Mouse (Mus musculus) kidney, adult 11 months (tissue): ENCODE measurements at regions not wholly inside any gene's neighbourhood (a gene's known extent, or its start where the extent isn't known, plus 50 kb on each side); places are given as distances from the start of the nearest gene placed in this dataset.

Experiments used
- DNase-seq: peaks from one replicate; pipeline ENCODE4 v3.0.0; 2022

DNA sequence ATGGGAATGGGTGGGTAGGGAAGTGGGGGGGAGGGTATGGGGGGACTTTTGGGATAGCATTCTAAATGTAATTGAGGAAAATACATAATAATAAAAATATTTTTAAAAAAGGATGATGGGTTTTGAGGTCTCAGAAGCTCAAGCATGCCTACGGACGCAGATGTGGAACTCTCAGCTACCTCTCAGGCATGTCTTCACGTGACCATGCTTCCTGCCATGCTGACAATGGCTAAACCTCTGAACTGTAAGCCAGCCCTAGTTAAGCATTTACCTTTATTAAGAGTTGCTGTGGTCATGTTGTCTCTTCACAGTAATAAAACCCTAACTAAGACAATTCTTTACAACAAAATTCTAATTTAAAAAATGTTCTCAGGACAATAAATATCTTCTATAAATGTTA lies 80.0 kb downstream of the Tex36 start:
- peak; percentile 14 for DNase-seq

DNA sequence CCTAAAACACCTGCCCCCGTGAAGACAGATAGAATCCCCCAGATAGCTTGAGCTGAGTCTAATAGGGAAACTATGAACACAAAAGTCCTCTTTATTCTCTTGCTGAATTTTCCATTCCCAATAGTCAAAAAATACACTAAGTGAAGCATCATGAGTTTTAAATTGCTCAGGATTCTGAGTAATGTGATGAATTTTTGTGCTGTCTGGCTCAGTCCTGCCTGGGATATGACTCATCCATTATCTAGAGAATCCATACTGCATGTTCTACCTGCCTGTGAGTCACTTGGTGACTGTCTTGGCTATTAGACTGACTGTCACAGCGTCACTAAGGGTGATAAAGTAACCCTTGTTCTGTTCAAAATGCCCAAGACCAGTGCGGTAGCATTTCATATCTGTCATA lies 83.0 kb downstream of the Tex36 start:
- DNase-seq = no peak

DNA sequence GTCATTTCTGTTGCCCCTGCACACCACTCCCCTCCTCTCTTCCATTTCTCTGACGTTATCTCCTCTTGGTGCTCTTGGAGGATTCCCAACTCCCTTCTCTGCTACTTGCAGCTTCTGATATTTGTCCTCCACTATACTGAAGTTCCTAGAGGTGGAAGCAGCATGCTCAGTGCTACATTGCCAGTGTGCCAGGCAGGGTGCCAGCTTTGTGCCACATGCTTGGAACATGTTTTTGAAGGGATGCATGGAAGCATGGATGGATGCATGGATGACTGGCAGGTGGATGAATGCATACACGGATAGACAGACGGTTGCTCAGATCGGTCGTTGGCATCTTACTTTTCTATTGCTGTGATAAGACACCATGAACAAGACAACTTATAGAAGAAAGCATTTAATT lies 84.4 kb downstream of the Tex36 start:
- DNase-seq = no peak

DNA sequence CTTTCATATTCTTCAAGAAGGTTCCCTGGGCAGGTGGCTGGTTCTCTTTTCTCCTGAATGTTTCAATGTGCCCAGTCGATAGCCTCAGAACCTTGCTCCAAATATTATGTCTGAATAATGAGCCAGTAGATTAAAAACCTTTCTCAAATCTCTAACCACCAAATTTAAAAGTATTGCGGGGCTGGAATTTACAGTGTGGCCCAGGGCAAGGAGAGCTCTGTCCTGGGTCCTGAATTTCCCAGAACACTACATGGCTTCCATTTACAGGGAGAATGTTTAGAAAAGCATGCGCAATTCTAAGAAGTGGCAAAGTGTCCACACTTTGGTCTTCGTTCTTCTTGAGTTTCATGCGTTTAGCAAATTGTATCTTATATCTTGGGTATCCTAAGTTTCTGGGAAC lies 91.0 kb downstream of the Tex36 start:
- DNase-seq = no peak

DNA sequence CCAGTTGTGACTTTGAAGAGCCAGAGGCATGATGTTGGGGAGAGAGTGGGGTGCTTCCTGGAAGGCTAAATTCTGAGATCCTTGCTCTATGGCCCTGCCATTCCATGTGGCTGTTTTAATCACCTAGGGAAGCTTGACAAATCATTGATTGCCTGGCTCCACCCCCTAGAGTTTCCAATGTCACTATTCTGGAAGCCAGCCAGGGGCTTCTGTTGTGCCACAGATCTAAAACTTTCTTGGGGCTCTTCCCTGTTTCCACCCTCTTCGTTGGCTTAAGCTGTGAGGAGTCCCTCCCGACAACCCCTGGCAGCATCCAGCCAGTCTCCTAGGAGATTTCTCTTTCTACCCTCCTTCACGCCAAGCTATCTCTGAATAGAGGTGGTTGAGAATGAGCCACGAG lies 92.5 kb downstream of the Tex36 start:
- no peak for DNase-seq

DNA sequence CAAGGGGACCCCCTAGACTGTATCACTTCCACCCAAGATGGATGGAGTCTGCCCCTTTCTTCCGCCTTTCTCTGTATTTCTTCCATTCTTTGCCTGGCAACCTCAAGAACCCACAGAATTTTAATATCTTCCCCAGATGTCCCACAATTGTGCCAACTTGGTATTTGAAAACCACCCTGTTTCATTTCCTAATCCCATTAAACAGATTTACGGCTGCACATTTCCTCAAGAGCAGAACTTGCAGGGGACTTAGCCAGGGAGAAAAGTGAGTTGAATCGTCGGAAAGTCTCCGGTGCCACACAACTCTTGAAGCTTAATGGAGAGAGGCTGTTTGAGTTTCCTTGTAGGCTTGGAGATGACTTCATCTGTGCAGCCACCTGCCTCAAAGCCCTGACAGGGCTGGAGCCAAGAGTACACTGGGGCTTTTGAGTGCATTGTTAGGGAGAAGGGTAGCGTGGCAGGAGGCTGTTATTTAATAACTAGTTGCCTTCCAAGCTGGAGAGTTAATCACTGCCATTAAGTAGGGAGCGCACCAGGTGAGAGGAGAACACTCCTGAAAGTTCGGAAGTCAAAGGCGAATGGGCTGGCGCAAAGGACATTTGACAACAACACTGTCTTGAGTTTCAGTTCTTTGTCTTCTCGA lies 93.5 kb downstream of the Tex36 start:
- DNase-seq = peak; percentile 35

DNA sequence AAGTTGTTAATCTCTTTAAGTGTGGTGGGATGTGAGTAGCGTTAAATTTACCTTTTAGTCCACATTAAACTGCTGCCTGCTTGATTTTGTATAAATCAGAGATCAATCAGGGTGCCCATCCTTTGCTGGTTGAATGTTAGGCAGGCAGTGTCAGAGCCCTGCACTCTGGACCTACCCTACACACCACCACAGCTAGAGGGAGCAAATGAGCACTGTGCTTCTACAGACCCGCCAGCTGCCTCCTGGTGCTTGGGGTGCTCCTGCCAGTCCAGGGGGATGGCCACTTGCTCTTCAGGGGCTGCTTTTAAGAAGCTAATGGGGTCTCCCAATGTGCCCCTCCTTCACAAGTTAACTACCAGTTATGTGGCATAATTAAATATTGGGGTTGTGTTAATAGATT lies 96.3 kb downstream of the Tex36 start:
- DNase-seq = no peak

DNA sequence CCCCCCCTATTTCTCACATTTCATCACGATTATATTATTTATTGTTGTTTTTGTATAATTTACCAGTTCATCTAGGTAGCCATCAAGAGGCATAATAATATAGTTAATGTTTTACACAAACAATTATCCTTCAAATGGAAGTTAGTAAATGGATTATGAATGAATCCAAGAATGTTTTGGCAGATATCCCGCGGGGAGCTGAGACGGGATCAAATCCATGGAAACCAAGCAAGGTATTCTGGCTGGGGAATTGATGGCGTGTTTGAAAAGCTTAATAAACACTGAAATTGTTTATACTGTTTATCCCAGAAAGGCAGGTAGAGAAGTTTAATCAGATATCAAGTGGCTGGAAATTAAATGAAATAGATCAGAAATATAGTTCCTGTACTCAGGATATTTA lies 98.0 kb downstream of the Tex36 start:
- DNase-seq = no peak

DNA sequence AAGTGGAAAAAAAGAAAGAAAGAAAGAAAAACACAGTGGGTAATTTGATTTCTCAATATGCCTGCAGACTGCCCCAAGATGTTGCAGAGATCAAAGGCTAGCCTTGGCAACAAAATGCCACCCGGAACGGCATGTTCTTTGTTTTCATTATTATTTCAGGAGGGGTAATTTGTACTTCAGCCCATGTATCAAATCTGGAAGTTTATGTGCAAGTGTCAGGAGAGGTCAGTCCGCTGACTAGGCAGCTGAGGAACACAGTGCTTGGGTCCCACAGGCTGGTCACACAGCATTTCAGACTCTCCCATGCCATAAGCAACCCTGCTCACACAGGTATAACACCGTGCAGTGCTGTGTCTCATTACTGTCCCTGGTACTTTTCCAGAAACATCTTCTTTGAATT lies 99.2 kb downstream of the Tex36 start:
- no peak for DNase-seq

DNA sequence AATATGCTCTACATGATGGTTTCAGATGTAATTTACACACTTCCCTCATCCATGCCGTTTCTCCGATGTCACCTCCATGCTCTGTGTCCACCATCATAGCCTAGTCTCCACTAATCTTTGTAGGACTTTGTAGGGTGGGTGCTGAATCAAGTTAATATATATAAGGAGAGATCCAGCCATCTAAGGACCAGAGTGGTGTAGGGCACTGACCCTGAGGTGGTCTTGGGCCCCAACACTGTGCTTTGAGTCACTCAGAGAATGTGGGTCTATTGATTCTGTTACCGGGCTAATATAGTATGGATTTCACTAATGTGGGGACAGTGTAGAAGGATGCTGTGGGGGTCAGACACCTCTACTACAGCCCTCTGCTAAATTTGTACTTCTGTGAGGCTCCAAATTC lies 104.4 kb downstream of the Tex36 start:
- no peak for DNase-seq

DNA sequence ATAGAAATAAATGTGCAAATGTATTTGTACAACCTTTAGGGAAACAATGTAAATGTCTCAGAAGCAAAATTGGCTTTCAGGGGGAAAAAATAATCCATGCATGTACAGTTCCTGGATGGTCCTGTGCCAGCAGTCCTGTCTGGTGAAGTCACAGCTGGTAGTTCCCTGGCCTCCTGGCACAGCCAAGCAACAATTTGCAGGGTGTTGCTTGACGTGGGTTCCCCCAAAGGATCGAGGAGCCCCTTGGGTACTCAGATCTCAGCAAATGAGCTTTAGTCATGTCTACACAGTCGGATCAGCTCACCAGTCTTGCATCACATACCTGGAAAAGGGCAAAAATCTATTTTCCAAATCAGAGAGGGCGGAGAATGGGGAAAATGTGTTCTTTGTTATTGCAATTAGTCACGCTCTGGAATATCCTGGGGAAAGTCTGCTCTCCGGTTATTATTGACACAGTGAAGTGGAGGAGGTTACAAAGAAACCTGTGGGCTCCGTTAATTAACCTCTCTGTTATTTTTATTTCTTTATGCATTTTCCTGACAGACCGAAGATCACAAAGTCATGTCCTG lies 106.9 kb downstream of the Tex36 start:
- DNase-seq = no peak

DNA sequence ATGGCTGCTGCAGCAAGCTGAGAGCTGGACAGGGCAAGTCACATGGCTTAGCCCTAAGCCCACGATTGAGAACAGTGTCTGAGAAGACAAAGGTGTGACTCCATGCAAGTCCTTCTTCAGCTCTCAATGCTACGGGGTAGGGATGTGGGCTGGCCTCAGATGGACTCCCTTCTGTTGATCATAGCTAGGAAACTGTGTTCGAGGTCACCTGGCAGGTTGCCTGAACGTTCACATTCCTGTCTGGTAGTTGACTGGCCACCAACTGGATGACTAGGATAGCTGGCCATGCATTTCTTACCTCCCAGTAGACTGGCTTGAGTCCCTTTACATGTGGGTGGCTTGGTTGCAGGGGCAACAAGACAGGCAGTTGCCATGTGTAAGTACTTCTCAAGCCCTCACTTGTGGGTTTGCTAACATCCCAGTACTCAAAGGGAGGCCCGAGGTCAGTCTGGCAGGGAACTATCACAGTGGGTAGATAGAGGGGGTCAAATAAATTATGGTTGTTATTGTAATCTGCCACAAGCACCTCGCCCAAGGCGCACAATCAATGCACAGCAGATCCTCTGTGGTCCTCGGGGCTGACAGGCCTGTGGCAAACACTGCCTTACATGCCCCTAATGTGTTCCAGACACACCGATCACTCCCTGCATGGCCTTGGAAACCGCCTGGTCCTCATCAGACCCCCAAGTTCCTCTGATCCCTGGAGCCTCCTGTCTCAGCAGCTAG lies 107.5 kb downstream of the Tex36 start:
- peak; percentile 32 for DNase-seq

DNA sequence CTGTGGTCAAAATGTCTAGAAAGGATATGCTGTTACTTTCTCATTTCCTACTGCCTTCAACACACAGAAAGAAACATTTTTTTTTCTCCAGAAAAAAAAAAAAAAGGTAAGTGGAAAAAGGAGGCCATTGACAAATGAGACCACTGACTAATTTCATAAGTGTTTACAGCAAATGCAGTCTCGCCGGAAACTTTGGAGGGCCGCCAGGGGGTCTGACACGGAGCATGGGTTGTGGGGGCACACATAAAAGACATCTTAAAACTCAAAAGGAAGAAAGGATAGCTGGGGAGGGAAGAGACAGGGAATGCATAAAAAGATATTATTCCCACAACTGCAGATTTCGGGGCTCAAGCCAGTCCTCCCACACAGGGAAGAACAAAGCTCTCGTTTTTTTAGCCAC lies 109.3 kb downstream of the Tex36 start:
- DNase-seq = no peak

DNA sequence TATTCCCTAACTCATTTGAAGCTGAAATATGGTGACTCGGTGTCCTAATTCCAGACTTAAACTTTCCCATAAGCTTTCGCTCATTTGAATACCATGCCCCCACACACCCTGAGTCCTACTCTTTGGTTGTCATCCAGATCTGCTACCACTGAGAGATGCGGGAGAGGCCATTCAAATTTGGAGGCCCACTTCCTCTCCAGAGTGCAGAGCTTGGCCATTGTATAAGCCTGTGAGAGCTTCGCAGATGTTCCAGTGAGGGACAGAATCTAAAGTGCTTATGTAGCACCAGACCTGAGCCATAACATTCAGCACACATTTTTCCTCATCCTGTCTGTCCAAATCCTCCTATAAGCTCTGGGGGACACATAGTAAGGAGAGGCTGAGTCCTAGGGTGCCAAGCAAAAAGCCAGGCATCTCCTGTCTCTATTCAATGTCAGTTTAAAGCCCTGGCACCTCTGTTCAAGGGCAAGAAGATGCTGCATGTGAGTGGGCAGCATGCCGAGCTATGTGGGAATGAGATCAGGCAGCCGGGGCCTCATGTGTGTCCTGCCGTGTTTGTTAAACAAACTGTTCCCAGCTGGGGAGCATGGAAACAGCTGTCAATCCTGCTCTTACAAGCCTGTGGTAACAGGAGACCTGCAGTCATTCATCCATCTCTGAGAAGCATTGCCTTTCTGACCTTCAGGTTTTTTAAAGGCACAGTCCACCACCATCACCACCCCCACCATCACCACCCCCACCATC lies 113.9 kb downstream of the Tex36 start:
- no peak for DNase-seq

DNA sequence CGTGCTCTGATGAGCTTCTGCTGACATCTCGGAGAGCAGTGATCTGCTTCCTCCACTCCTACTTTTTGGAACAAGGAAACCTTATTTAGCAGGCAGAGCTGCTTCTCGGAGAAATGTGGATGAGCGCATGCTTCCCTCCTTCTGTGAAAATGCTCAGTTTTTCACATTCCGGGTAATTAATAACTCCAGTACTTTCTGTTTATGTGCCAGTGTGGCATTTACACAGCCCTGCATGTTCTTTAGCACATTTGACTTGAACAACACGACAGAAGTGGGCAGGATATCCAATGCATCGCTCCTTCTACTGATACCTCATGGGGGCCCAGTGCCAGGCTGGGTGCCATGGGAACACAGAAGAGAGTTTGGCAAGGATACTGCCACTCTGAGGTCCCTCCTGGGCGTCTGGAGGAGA lies 117.5 kb downstream of the Tex36 start:
- DNase-seq = no peak

DNA sequence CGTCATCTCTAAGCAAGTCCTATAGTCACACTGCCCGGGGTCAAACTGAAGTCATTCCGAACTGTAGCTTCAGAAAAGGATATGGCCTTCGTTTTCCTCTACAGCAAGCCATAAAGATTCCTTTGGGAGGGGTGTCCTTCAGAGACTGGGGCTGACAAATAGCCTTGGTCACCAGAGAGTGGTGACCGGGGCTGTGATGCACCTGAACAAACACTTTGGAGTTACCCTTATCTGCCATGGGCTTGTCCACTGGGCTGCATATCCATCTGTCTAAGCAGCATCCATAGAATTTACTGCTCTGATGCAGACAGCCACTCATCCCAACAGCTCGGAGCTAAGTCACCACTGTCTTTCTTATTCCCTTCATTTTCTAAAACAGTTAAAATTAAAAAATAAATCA lies 120.4 kb downstream of the Tex36 start:
- no peak for DNase-seq

DNA sequence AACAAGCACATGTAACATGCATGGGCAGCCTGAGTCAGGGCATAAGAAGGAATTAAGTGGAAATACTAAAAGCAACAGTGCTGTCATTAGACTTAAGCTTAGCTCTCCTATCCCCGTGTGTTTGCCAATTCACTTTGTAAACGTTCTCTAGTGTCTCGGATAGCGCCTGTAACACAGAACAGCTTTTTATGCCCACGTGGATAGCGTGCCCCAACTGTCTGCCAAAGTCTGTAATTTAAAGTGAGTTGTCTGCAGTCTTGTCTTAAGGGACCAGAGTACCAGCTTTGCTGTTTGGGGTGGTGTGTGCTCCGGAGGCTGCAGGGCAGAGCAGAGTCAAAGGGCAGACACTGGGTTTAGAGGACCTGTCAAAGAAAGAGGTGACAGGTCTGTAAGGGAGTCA lies 122.3 kb downstream of the Tex36 start:
- no peak for DNase-seq

DNA sequence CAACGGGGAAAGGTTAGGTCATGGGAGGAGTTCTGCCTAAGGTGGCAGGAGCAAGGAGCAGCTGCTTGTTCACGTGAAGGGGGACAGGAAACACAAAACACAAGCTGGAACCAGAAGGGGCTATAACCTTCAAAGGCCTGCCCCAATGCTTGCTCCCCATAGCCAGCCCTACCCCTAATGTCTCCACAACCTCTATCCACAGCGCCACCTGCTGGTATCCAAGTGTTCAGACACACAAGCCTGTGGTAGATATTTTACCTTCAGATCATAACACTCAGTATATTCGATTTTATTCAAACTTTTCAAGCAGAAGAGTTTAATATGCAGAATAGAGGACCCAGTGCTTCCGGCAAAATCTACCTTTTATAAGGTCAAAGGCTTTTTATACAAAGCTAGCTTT lies 124.0 kb downstream of the Tex36 start:
- DNase-seq = no peak

DNA sequence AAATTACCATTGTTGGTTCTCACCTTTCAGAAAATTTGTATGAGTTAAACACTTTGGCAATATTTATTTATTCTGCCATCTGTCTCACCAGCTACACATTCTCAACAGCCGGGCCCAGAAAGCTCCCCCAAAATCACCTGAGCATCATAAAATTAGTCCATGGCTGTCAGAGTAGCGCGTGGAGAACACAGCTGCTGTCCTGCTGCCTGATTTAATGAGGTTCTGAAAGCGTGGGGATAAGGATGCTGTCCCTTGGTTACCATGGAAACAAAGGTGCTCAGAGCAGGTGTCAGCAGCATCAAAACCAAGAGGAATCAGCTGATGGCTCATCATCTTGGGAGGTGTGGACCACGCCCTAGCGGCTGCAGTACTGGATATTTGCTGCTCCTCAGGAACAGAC lies 124.7 kb downstream of the Tex36 start:
- DNase-seq = no peak

DNA sequence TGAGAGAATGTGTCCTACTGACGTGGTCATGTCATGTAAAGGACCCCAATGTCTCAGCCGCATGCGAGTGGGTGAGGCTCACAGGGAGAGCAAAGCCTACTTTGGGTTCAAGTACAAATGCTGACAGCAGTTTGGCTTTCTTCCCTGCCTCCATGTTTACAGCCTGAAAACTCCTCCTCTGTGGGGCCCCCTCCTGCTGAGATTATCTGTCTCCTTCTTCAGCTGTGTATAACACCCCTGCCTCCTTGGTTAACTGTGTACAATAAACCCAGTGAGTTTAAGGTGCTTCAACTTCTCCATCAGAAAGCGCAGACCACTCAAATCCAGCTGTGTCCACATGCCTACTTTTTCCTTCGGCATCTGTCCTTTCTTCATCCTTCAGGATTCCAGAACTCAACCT lies 130.3 kb downstream of the Tex36 start:
- DNase-seq = no peak

DNA sequence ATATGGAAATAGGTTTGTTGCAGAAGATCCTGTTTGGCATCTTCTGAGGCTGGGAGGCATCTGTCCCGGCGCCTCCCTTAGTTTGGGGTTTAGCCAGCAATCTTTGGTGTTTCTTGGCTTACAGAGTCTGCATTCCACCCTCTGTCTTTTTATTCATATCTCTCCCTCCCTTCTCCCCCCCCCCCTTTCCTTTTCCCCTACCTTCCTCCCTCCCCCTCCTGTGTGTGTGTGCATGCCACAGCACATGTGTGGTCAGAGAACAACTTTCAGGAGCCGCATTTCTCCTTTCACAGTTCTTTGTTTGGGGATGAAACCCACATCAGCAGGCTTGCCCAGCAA lies 131.4 kb downstream of the Tex36 start:
- no peak for DNase-seq

DNA sequence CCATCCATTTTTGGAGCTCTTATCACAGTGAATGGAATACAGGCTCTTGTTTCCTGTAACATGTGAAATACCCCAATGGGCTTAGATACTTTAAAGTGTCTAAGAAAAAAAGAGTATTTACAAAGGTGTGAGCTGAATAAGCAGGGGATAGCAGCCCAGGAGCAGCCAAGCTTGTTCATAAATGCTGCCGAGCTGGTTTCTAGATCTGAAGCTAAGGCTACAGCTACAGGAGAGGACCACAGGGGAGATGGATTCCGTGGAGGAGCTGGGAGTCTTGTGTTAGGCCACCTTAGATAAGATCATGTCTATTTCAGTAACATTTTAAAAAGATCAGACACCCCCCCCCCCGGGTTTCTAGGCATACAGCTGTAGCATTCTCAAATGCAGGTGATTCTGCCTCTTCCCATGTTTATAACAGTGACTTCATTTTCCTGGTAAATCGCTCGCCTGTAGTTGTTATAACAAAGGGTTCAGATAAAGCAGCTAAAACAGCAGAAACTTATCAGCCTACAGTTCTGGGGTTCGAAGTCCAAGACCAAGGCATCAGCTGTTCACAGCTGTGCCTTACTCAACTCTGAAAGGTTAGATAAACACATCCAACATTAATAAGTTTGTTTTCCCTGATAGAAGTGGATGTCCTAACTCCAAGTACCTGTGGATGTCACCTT lies 131.9 kb downstream of the Tex36 start:
- DNase-seq = no peak

DNA sequence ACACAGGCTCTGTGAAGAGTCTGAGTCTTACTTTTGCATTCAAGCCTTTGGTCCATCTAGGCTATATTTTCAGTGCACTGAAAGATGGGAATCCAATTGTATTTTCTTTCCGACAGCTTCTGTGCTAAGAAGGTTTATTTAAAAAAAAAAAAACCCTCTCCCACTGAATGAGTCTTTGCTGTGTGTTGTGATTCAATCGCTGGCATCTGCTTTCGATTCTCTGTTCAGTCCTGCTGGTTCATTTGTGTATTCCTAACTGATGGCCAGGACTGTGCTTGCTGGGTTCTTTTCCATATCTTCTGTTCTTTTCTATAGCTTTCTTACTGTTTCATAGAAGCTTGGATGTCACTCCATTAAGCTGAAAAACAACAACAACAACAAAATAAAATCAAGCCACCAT lies 132.9 kb downstream of the Tex36 start:
- DNase-seq = no peak

DNA sequence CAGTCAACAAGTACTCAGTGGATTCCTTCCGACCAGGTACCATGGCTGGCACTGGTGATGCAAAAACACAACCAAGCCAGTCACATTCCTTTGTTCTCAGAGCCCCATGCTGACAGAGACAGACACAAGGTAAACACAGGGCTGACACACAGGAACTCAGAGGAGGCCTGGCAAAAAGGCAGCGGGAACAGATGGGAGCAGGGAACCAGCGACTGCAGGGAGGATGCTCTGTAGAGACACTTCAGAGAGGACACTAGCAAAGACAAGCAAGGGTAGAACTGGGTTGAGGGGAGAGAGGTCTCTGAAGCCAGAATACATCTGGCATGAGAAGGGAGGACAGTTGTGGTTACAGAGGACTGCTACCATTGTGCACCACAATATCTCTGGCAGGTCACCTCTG lies 133.6 kb downstream of the Tex36 start:
- DNase-seq = no peak
